Mouse (Mus musculus): Measurements from ENCODE around the gene Ptcd2. TPM values are rescaled to one million over a fixed set of nuclear protein-coding genes. Genes with fewer than 3 reads are reported as not detected.

Gene Ptcd2
- polyA plus RNA-seq, 2 experiments, result 24.0 to 41.3 TPM

DNA sequence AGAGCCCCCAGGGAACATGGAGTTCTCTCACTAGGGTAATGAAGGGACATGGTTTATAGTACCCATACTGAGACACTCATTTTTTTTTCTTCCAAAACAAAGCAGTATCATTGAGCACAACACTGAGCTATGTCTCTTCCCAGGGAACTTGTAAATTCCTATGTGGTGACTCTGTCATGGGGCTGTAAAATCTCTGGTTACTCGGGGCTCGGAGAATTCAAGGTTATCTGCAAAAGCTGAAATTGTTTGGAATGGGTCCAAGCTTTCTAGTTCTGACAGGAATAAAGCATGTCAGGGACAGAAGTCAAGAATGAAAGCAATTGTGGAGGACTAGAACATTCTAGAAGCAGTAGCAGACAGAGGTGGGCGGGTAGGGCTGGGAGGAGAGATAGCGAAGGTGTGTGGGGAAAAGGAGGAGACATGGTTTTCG, 36.6 kb downstream of the Ptcd2 start:
- ATAC-seq (ENCODE audit: low FRiP score, low read depth), result peak; percentile 68
- Histone ChIP-seq H3K9me3 (ENCODE audit: control insufficient read depth, low read length) (no peaks in the 10 kb centered on the region), H3K27ac (replicated peaks; ENCODE audit: low read depth, low read length) (peak overlapping the region; percentile 38; the same call in 1 of the 2 replicates), H3K27me3 (ENCODE audit: control insufficient read depth, insufficient read depth, low read length) (no peaks in the 10 kb centered on the region), H3K4me1 (ENCODE audit: control insufficient read depth, insufficient read depth, low read length) (peaks cover 12% of the 10 kb centered on the region), H3K9ac (ENCODE audit: low read depth, low read length, severe bottlenecking) (no peak overlapping the region), H3K36me3 (ENCODE audit: control insufficient read depth, insufficient read depth, low read length) (no peaks in the 10 kb centered on the region), H3K4me2 (replicated peaks; ENCODE audit: low read depth, low read length, severe bottlenecking) (no peak overlapping the region), H3K4me3 (replicated peaks; ENCODE audit: low read length) (no peak overlapping the region)
- peak; percentile 87 for DNase-seq (ENCODE audit: low spot score)
- WGBS, result 49% methylated on average over 5 of the region's 5 CpGs
- no peak for TF ChIP-seq POLR2A (IDR thresholded peaks at IDR 0.05; ENCODE audit: borderline replicate concordance, extremely low read depth, insufficient read depth, insufficient read length)

DNA sequence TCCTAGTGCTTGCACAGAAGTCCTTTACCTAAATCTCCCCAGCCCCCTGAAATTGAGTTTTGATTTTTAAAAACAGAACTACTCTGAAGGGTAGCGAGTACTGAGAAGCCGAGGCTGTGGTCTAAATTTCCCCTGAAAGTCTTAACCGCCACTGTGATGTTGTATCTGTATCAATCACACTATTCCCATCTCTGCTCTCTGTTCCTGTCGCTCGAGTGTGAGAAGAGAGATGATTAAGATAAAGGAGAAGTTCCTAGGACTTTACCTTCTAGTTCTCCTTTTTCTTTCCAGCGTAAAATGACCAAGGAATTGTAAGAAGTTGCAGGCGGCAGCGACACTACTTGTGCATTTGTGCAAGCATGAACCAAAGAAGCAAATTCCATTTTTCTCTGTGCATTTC, 38.3 kb downstream of the Ptcd2 start:
- no peak overlapping the region for H3K4me2 ChIP-seq (replicated peaks; ENCODE audit: low read depth, low read length, severe bottlenecking)
- H3K4me1 ChIP-seq (ENCODE audit: control insufficient read depth, insufficient read depth, low read length), result peaks cover 14% of the 10 kb centered on the region
- WGBS, result 79% methylated on average over 8 of the region's 8 CpGs
- no peaks in the 10 kb centered on the region for H3K36me3 ChIP-seq (ENCODE audit: control insufficient read depth, insufficient read depth, low read length)
- H3K4me3 ChIP-seq (replicated peaks; ENCODE audit: low read length), result no peak overlapping the region
- DNase-seq (ENCODE audit: low spot score), result no peak
- ATAC-seq (ENCODE audit: low FRiP score, low read depth), result no peak
- H3K27me3 ChIP-seq (ENCODE audit: control insufficient read depth, insufficient read depth, low read length), result no peaks in the 10 kb centered on the region
- no peak for TF ChIP-seq POLR2A (IDR thresholded peaks at IDR 0.05; ENCODE audit: borderline replicate concordance, extremely low read depth, insufficient read depth, insufficient read length)
- H3K9me3 ChIP-seq (ENCODE audit: control insufficient read depth, low read length), result no peaks in the 10 kb centered on the region
- no peak overlapping the region for H3K9ac ChIP-seq (ENCODE audit: low read depth, low read length, severe bottlenecking)
- H3K27ac ChIP-seq (replicated peaks; ENCODE audit: low read depth, low read length), result no peak overlapping the region

DNA sequence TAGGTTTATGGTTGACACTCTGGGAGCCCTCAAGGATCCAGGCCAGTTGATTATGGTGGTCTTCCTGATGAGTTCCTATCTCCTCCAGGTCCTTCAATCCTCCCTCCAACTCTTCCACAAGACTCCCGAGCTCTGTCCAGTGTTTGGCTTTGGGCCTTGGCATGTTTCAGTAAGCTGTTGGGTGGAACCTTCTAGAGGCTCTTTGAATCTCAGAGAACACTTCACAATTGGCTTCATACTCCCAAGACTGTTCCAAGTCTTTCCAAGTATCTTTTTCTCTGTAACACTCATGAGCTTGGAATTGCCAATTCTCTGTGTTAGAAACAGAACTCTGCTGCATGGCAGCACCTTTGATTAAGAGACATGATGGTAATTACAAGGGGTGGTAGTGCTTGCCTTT, 39.3 kb downstream of the Ptcd2 start:
- ATAC-seq (ENCODE audit: low FRiP score, low read depth), result no peak
- H3K27ac ChIP-seq (replicated peaks; ENCODE audit: low read depth, low read length), result no peak overlapping the region
- no peak overlapping the region for H3K4me3 ChIP-seq (replicated peaks; ENCODE audit: low read length)
- H3K9me3 ChIP-seq (ENCODE audit: control insufficient read depth, low read length), result no peaks in the 10 kb centered on the region
- H3K27me3 ChIP-seq (ENCODE audit: control insufficient read depth, insufficient read depth, low read length), result no peaks in the 10 kb centered on the region
- peaks cover 14% of the 10 kb centered on the region for H3K4me1 ChIP-seq (ENCODE audit: control insufficient read depth, insufficient read depth, low read length)
- TF ChIP-seq POLR2A (IDR thresholded peaks at IDR 0.05; ENCODE audit: borderline replicate concordance, extremely low read depth, insufficient read depth, insufficient read length), result no peak
- DNase-seq (ENCODE audit: low spot score), result no peak
- H3K4me2 ChIP-seq (replicated peaks; ENCODE audit: low read depth, low read length, severe bottlenecking), result no peak overlapping the region
- no peak overlapping the region for H3K9ac ChIP-seq (ENCODE audit: low read depth, low read length, severe bottlenecking)
- WGBS, result 86% methylated on average over 1 of the region's 1 CpGs
- H3K36me3 ChIP-seq (ENCODE audit: control insufficient read depth, insufficient read depth, low read length), result no peaks in the 10 kb centered on the region

DNA sequence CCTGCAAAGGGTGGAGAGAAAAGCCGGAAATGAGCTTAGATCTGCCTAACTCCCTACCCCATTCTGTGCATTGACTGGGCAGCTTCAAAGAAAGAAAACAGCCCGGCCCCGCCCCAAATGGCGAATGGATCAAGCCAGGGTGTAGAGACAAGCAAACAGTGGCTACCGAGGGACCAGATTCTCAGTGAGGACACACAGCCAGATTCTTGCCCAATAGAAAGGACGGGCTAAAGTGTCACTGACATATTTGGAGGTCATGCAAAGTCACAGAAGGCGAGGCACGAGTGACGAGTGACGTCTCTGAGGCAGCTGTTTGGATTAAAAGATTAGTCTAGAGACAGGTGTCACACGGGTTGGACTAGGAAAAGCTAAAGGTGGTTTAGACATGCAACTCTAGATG, 40.1 kb downstream of the Ptcd2 start:
- Histone ChIP-seq H3K4me1 (ENCODE audit: control insufficient read depth, insufficient read depth, low read length) (peaks cover 16% of the 10 kb centered on the region), H3K27ac (replicated peaks; ENCODE audit: low read depth, low read length) (no peak overlapping the region), H3K9me3 (ENCODE audit: control insufficient read depth, low read length) (no peaks in the 10 kb centered on the region), H3K4me2 (replicated peaks; ENCODE audit: low read depth, low read length, severe bottlenecking) (no peak overlapping the region), H3K4me3 (replicated peaks; ENCODE audit: low read length) (no peak overlapping the region), H3K27me3 (ENCODE audit: control insufficient read depth, insufficient read depth, low read length) (no peaks in the 10 kb centered on the region), H3K9ac (ENCODE audit: low read depth, low read length, severe bottlenecking) (no peak overlapping the region), H3K36me3 (ENCODE audit: control insufficient read depth, insufficient read depth, low read length) (no peaks in the 10 kb centered on the region)
- DNase-seq (ENCODE audit: low spot score) (peak; percentile 49), ATAC-seq (ENCODE audit: low FRiP score, low read depth) (peak; percentile 78)
- 73% methylated on average over 11 of the region's 11 CpGs for WGBS
- no peak for TF ChIP-seq POLR2A (IDR thresholded peaks at IDR 0.05; ENCODE audit: borderline replicate concordance, extremely low read depth, insufficient read depth, insufficient read length)

DNA sequence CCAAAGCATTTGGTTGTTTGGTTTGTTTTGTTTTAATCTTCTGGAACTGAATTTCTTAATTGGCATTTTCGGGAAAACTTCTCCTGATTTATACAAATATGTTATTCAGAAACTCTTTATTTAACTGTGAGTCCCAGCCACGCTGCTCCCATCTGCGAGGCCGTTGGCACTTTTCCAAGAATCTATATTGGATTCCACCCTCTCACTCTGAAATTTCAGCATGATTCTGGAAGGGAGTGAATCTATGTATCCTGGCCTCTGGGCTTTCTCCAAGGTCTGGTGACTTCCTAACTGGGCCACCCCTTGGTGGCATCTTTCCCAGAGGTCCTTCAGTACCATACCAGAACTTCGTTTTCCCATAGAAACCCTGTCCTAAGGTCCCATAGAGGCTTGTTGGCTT, 40.7 kb downstream of the Ptcd2 start:
- no peak overlapping the region for H3K4me3 ChIP-seq (replicated peaks; ENCODE audit: low read length)
- no peak for TF ChIP-seq POLR2A (IDR thresholded peaks at IDR 0.05; ENCODE audit: borderline replicate concordance, extremely low read depth, insufficient read depth, insufficient read length)
- H3K27me3 ChIP-seq (ENCODE audit: control insufficient read depth, insufficient read depth, low read length), result no peaks in the 10 kb centered on the region
- no peak overlapping the region for H3K4me2 ChIP-seq (replicated peaks; ENCODE audit: low read depth, low read length, severe bottlenecking)
- H3K4me1 ChIP-seq (ENCODE audit: control insufficient read depth, insufficient read depth, low read length), result peaks cover 19% of the 10 kb centered on the region
- no peaks in the 10 kb centered on the region for H3K36me3 ChIP-seq (ENCODE audit: control insufficient read depth, insufficient read depth, low read length)
- peak; percentile 78 for DNase-seq (ENCODE audit: low spot score)
- no peak overlapping the region for H3K27ac ChIP-seq (replicated peaks; ENCODE audit: low read depth, low read length)
- no peak overlapping the region for H3K9ac ChIP-seq (ENCODE audit: low read depth, low read length, severe bottlenecking)
- peak; percentile 1; the same call in 1 of the 2 replicates for ATAC-seq (ENCODE audit: low FRiP score, low read depth)
- WGBS, result 42% methylated on average over 5 of the region's 5 CpGs
- no peaks in the 10 kb centered on the region for H3K9me3 ChIP-seq (ENCODE audit: control insufficient read depth, low read length)

DNA sequence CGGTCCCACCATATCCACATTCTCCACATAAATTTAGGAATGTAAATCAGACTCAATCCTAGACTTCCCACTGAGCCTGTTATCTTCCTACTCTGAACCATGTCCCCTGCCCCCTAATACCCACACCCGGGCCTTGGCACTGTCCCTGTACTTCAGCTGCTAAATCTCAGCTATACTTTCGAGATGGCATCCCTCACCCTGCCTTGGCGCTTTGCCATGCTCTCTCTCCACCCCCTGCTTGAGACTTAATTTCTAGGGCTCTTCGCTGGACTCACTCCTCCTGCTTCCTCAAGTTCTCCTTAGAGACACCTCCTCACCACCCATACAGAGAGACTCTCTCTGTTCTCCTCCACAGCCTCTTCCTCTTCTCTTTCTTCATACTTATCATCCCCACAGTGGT, 44.6 kb downstream of the Ptcd2 start:
- no peaks in the 10 kb centered on the region for H3K36me3 ChIP-seq (ENCODE audit: control insufficient read depth, insufficient read depth, low read length)
- TF ChIP-seq POLR2A (IDR thresholded peaks at IDR 0.05; ENCODE audit: borderline replicate concordance, extremely low read depth, insufficient read depth, insufficient read length), result no peak
- no peak overlapping the region for H3K27ac ChIP-seq (replicated peaks; ENCODE audit: low read depth, low read length)
- peaks cover 9% of the 10 kb centered on the region; the same call in 1 of the 2 replicates for H3K4me1 ChIP-seq (ENCODE audit: control insufficient read depth, insufficient read depth, low read length)
- ATAC-seq (ENCODE audit: low FRiP score, low read depth), result no peak
- H3K4me3 ChIP-seq (replicated peaks; ENCODE audit: low read length), result no peak overlapping the region
- H3K9me3 ChIP-seq (ENCODE audit: control insufficient read depth, low read length), result no peaks in the 10 kb centered on the region
- no peak overlapping the region for H3K9ac ChIP-seq (ENCODE audit: low read depth, low read length, severe bottlenecking)
- WGBS, result 82% methylated on average over 5 of the region's 5 CpGs
- no peak for DNase-seq (ENCODE audit: low spot score)
- no peaks in the 10 kb centered on the region for H3K27me3 ChIP-seq (ENCODE audit: control insufficient read depth, insufficient read depth, low read length)
- no peak overlapping the region for H3K4me2 ChIP-seq (replicated peaks; ENCODE audit: low read depth, low read length, severe bottlenecking)
